Mouse (Mus musculus) limb, embryonic 10.5 days (tissue): ENCODE measurements around the gene Gbf1. TPM values are rescaled to one million over a fixed set of nuclear protein-coding genes. Genes with fewer than 3 reads are reported as not detected.

Source experiments
- DNase-seq: peaks from one replicate; pipeline ENCODE4 v3.0.0-alpha.2; 2017; ENCODE audit warnings: low spot score
- H3K27ac ChIP-seq: fragments of 300-500 bp; sonication (generic); 2 replicates; pipeline ENCODE4 v1.5.1; 2016; ENCODE audit warnings: mild to moderate bottlenecking
- H3K27me3 ChIP-seq: fragments of 300-500 bp; sonication (generic); 2 replicates; pipeline ENCODE4 v1.6.1; 2016; ENCODE audit warnings: low read depth, mild to moderate bottlenecking; ENCODE audit not compliant: poor library complexity, severe bottlenecking
- H3K36me3 ChIP-seq: fragments of 300-500 bp; sonication (generic); 2 replicates; pipeline ENCODE4 v1.6.1; 2016; ENCODE audit warnings: mild to moderate bottlenecking, moderate library complexity
- H3K4me1 ChIP-seq: fragments of 300-500 bp; sonication (generic); 2 replicates; pipeline ENCODE4 v1.6.1; 2016
- H3K4me3 ChIP-seq: fragments of 300-500 bp; sonication (generic); 2 replicates; pipeline ENCODE4 v1.5.1; 2016; ENCODE audit warnings: mild to moderate bottlenecking, moderate library complexity
- H3K9me3 ChIP-seq: fragments of 300-500 bp; sonication (generic); replicated peaks from 2 replicates; pipeline ENCODE4 v1.6.1; 2016; ENCODE audit warnings: mild to moderate bottlenecking
- WGBS: fragments of 180-500 bp; shearing (Covaris S2); methylation state at CpG from one replicate; pipeline ENCODE4 v1.1.7; 2016; 5-methylcytosine and 5-hydroxymethylcytosine counted together
- polyA plus RNA-seq: library from polyadenylated mRNA; unstranded; fragments of >200 nt; fragmentation: Nextera tagmentation; extraction: Ambion mirVana; gene quantifications from 2 replicates; pipeline ENCODE4 v1.2.1, GENCODE M21; 2016

The Gbf1 gene
- polyA plus RNA-seq, 1 experiment from 2014 or later: 47.8 TPM

DNA sequence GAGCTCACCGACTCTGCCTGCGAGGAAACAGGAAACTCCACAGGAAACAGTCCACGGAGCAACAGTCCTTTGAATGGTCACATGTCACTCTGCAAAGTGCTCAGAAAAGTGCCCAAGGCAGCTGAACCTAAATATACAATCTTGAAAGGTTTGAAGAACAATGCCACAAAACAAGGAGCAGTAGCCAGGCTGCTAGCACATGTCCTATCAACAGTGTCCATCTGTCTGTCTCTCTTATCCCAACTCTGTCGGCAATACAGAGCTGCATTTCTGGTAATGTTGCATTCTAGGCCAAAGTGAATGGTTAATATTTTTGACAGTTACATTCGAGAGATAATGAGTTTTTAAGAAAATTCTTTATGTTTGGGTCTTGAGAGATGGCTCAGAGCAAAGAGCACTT lies 90.1 kb downstream of the Gbf1 start:
- H3K27me3 ChIP-seq: no peaks in the 10 kb centered on the region
- peaks cover 9% of the 10 kb centered on the region for H3K36me3 ChIP-seq
- no peaks in the 10 kb centered on the region for H3K9me3 ChIP-seq
- H3K27ac ChIP-seq: no peak overlapping the region
- DNase-seq: no peak
- H3K4me1 ChIP-seq: peaks cover 18% of the 10 kb centered on the region
- H3K4me3 ChIP-seq: no peak overlapping the region
- 79% methylated on average over 5 of the region's 5 CpGs for WGBS

DNA sequence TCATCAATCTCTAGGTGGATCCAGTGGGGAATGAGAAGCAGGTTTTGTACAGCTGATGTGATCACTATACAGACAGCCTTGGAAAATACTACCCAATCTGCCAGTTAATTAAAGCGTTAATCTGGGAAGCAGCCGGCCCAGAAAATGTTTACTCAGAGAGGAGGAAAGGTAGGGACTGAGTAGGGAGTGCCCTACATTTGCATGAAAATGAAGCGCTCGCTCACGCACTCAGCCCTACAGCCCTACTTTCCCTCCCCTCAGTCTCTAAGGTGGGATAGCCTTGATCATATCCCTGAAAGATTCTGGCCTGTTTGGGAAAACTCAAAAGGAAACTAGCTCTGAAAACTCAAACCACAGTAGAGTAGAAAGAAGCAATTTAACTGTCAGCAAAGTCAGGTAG lies 92.3 kb downstream of the Gbf1 start:
- WGBS: 34% methylated on average over 5 of the region's 5 CpGs
- Histone ChIP-seq H3K4me3 (no peak overlapping the region), H3K36me3 (peaks cover 9% of the 10 kb centered on the region), H3K9me3 (no peaks in the 10 kb centered on the region), H3K4me1 (peaks cover 15% of the 10 kb centered on the region), H3K27ac (no peak overlapping the region), H3K27me3 (no peaks in the 10 kb centered on the region)
- DNase-seq: no peak

DNA sequence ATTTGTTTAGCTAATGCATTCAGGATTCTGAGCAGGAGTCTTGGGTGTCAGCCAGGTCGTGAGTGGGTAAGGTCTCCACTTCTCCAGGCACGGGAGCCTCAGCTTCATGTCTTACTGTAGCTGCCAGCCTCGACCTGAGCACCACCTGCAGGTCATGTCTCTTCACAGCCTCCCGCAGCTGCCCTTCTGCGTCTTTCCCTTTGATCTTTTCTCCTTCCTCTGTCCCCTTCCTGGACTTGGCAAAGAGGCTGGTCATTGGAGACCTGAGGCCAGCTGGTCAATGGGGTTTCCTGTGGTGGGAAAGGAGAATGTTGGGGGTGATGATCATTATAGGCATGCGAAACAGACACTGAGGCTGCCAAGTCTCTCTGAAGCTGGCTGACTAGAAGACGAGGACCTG lies 96.7 kb downstream of the Gbf1 start:
- no peak for DNase-seq
- H3K27me3 ChIP-seq: no peaks in the 10 kb centered on the region
- WGBS: 30% methylated on average over 7 of the region's 7 CpGs
- no peak overlapping the region for H3K4me3 ChIP-seq
- H3K36me3 ChIP-seq: peaks cover 14% of the 10 kb centered on the region
- H3K9me3 ChIP-seq: no peaks in the 10 kb centered on the region
- H3K27ac ChIP-seq: no peak overlapping the region
- no peaks in the 10 kb centered on the region for H3K4me1 ChIP-seq

DNA sequence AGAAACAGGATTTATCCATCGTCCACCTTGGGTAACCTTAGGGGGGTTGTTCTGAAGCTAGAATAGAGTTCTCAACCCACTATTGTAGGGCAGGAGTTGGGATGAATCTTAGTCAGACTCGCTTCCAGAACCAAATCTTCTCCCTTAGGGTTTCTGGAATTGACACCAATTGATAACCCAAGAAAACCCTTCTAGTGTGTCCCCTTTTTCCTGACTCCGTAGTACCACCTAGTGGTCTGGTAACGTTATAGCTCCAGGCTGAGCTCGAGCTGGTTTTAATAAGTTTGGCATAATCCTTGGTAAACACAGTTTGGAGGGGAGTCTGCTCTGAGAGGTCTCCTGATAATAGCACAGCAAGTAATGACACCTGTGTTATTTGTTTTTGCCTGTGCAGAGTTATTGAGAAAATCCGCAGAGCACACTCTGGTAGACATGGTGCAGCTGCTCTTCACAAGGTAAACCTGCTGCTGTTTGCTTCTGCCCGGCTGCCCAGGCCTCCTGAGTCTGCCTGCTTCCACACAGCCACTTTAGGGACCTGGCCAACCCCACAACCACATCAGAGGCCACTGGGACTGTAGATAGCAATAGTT lies 101.9 kb downstream of the Gbf1 start:
- Histone ChIP-seq H3K27ac (no peak overlapping the region), H3K4me1 (no peaks in the 10 kb centered on the region), H3K4me3 (no peak overlapping the region), H3K36me3 (peaks cover 32% of the 10 kb centered on the region), H3K9me3 (no peaks in the 10 kb centered on the region), H3K27me3 (no peaks in the 10 kb centered on the region)
- WGBS: 40% methylated on average over 7 of the region's 7 CpGs
- no peak for DNase-seq

DNA sequence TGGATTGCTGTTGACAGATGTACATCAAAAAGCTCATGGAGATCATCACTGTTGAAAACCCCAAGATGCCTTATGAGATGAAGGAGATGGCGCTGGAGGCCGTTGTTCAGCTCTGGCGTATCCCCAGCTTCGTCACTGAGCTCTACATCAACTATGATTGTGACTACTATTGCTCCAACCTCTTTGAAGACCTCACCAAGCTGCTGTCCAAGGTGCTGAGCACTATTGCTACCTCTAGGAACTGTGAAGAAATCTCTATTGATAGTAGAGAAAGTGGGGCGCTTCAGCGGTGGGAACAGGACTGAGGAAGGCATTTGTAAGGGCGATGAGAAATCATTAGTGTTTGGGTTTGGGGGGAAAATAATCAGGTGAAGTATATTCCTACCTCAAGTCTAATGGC lies 112.5 kb downstream of the Gbf1 start:
- 92% methylated on average over 7 of the region's 7 CpGs for WGBS
- Histone ChIP-seq H3K9me3 (no peaks in the 10 kb centered on the region), H3K4me1 (no peaks in the 10 kb centered on the region), H3K36me3 (peaks cover 100% of the 10 kb centered on the region), H3K27ac (no peak overlapping the region), H3K27me3 (no peaks in the 10 kb centered on the region), H3K4me3 (no peak overlapping the region)
- no peak for DNase-seq

DNA sequence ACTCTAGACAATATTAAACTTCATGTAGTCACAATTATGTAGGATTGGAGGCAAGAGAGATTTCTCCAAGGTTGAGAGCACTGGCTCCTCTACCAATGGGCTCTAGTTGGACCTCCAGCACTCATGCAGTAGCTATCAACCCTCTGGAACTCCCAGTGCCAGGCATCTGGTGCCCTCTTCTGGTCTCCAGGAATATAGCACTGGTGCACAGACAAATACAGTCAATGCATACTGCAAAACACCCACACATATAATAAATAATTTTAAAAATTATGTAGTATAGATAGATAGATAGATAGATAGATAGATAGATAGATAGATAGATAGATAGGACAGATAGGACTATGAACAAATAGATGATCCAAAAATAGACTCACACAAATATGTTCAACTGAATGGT lies 123.0 kb downstream of the Gbf1 start:
- no peaks in the 10 kb centered on the region for H3K9me3 ChIP-seq
- H3K4me3 ChIP-seq: no peak overlapping the region
- no peak overlapping the region for H3K27ac ChIP-seq
- peaks cover 66% of the 10 kb centered on the region for H3K36me3 ChIP-seq
- H3K27me3 ChIP-seq: no peaks in the 10 kb centered on the region
- DNase-seq: no peak
- no peaks in the 10 kb centered on the region for H3K4me1 ChIP-seq

DNA sequence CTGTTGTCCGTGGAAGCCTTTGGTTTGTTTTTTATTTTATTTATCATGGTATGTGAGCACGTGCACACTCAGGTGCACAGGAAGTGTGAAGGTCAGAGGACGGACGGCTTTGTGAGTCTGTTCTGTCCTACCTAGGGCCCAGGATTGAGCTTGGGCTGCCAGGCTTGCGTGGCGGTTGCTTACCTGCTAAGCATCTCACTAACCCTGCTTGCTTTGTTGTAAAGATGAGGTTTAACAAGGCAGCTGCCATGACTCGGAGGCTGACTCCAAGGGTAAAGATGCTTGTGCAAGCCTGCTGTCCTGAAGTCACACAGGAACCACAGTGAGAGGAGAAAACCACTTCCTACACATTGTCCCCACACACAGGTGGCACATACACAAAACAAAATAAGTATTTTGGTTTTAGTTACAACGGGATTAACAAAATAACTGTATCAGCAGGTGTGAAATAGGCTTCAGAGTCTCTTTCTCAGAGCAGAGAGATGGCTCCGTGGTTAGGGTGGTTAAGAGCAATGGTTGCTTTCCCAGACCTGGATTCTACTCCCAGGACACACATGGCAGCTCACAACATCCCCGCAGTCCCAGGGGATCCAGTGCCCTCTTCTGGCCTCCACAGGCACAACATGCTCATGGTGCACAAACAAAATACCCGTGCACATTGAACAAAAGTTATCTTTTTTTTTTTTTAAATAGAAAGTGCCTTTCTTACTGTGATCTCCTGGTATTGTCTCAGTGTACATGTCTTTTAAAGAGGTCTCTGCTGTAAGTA lies 130.0 kb downstream of the Gbf1 start:
- 95% methylated on average over 11 of the region's 11 CpGs for WGBS
- DNase-seq: no peak
- H3K4me1 ChIP-seq: no peaks in the 10 kb centered on the region
- H3K36me3 ChIP-seq: peaks cover 81% of the 10 kb centered on the region
- H3K27ac ChIP-seq: no peak overlapping the region
- no peaks in the 10 kb centered on the region for H3K9me3 ChIP-seq
- H3K4me3 ChIP-seq: no peak overlapping the region
- H3K27me3 ChIP-seq: no peaks in the 10 kb centered on the region

DNA sequence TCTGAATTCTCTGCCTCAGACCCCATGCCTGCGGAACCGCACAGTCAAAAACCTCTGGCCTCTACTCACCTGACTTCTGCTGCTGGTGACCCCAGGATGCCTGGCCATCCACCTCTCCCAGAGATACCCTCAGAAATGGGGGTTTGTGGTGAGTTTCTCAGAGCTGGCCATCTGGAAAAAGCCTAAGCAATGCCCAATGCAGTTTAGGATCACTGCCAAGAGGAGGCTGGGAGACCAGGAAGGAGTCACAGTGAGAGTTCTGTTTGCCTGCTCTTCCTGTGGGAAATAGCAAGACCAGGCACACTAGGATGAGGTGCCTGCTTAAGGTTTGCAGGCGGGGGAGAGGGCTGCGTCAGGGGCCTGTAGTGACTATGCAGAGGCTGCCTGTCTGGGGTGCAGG lies 132.4 kb downstream of the Gbf1 start:
- Histone ChIP-seq H3K4me1 (no peaks in the 10 kb centered on the region), H3K4me3 (no peak overlapping the region), H3K36me3 (peaks cover 70% of the 10 kb centered on the region), H3K27me3 (no peaks in the 10 kb centered on the region), H3K27ac (no peak overlapping the region), H3K9me3 (no peaks in the 10 kb centered on the region)
- DNase-seq: no peak
- 94% methylated on average over 4 of the region's 4 CpGs for WGBS

DNA sequence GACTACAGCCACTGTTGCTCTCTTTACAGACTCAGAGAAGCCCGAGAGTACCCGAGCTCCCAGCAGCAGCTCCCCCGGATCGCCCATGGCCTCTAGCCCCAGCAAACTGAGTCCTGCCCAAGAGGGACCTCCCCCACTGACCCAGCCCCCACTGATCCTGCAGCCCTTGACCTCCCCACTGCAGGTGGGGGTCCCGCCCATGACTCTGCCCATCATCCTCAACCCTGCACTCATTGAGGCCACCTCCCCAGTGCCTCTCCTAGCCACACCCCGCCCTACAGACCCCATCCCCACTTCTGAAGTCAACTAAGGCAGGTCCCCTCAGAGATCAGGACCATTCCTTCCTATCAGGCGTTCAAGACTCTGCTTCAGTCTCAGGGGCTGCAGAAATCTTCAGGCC lies 133.3 kb downstream of the Gbf1 start:
- Histone ChIP-seq H3K36me3 (peaks cover 61% of the 10 kb centered on the region), H3K9me3 (no peaks in the 10 kb centered on the region), H3K27ac (no peak overlapping the region), H3K4me3 (no peak overlapping the region), H3K4me1 (no peaks in the 10 kb centered on the region), H3K27me3 (no peaks in the 10 kb centered on the region)
- 83% methylated on average over 7 of the region's 7 CpGs for WGBS
- DNase-seq: no peak

DNA sequence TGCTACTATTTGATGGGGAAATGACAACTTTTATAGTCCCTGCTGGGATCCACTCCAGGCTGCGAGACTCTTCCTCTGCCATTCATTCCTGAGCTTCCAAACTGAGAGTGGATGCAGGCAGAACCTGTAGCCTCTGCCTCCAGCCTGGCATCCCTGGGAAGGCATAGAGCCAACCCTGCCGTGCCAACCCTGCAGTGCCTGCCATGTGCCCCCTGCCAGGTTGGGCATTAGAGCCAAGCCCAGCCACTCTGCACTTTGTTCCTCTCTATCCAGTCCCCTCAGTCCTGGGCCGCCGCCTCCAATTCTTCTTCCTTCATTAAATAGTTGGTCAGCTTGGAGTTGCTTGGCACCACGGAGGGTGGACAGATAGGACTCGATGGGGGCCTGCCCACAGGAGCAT lies 133.7 kb downstream of the Gbf1 start:
- peaks cover 58% of the 10 kb centered on the region for H3K36me3 ChIP-seq
- no peak for DNase-seq
- no peaks in the 10 kb centered on the region for H3K4me1 ChIP-seq
- no peaks in the 10 kb centered on the region for H3K9me3 ChIP-seq
- no peak overlapping the region for H3K4me3 ChIP-seq
- no peaks in the 10 kb centered on the region for H3K27me3 ChIP-seq
- WGBS: 92% methylated on average over 6 of the region's 6 CpGs
- no peak overlapping the region for H3K27ac ChIP-seq

DNA sequence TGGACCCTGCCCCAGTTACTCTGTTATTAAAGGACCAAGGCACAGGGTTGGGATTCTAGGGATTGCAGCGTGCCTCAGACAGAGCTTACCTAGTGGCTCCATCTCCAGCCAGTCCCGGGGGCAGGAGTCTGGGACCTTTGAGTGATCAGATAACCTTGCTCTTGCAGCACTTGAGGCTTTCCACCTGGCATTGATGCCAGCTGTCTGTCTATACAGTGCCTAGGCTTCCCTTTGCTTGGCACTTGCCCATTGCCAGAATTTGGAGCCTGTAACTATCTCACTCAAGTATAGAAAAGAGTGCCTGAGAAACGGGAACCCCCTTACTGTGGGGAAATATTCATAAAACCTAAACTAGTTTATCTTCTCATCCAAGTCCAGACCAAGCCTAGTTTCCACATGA lies 134.6 kb downstream of the Gbf1 start:
- 95% methylated on average over 3 of the region's 3 CpGs for WGBS
- DNase-seq: no peak
- H3K27ac ChIP-seq: no peak overlapping the region

DNA sequence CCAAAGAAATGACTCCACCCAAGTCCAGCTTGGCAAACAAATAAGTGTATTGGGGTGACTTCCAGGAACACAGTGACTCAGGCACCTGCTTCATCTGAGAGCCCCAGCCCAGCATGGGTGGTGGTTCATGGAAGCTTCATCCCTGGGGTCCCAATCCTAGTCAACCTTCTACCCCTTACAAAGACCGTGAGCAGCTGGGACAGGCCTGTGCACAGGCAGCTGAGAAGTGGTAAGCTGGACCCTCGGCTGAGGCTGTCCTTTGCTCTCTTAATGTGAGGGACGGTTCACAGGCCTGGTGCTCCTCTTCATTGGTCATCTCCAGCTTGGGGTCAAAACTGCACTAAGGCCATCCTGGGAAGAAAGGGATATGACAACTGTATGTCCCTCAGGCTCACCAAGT lies 135.3 kb downstream of the Gbf1 start:
- Histone ChIP-seq H3K4me1 (no peaks in the 10 kb centered on the region), H3K36me3 (peaks cover 43% of the 10 kb centered on the region), H3K27ac (no peak overlapping the region), H3K9me3 (no peaks in the 10 kb centered on the region), H3K27me3 (no peaks in the 10 kb centered on the region), H3K4me3 (no peak overlapping the region)
- 89% methylated on average over 3 of the region's 3 CpGs for WGBS
- no peak for DNase-seq

More for the DNA sequence above, 134.6 kb downstream of the Gbf1 start:
- Histone ChIP-seq H3K9me3 (no peaks in the 10 kb centered on the region), H3K27me3 (no peaks in the 10 kb centered on the region), H3K4me1 (no peaks in the 10 kb centered on the region), H3K36me3 (peaks cover 50% of the 10 kb centered on the region), H3K4me3 (no peak overlapping the region)

DNA sequence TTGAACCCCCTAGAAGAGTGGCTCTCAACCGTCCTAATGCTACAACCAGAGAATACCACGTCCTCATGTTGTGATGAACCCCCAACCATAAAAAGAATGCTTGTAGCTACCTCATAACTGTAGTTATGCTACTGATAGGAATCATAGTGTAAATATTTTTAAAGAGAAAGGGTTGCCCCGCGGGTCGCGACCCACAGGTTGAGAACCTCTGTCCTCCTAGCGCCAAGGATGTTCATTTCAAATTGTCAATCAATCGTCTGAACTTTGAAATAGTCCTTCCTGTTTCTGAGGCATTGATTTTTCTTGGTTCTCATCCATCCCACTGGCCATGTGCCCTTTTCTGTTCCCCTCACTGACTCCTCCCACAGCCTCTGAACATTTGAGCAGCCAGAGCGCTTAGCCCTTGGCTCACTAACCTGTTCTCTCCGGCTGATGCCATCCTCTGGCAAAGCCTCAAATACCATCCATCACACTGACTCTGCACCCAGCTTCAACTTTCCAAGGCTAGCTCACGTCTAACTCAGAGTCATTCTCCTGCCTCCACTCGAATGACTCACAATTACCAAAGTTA lies 138.3 kb downstream of the Gbf1 start:
- Histone ChIP-seq H3K36me3 (peaks cover 13% of the 10 kb centered on the region), H3K4me1 (no peaks in the 10 kb centered on the region), H3K4me3 (no peak overlapping the region), H3K9me3 (no peaks in the 10 kb centered on the region), H3K27ac (no peak overlapping the region), H3K27me3 (no peaks in the 10 kb centered on the region)
- DNase-seq: no peak
- 68% methylated on average over 12 of the region's 12 CpGs for WGBS
